Mouse (Mus musculus): ENCODE results near the gene Capza1.

The Capza1 gene

GRCm38 (mm10) chr3:104788561-104789311 is 75.6 kb downstream of the Capza1 start:
- DNase-seq (ENCODE audit: low spot score in 2 of 2), result peak; percentile 28 to 56

DNA sequence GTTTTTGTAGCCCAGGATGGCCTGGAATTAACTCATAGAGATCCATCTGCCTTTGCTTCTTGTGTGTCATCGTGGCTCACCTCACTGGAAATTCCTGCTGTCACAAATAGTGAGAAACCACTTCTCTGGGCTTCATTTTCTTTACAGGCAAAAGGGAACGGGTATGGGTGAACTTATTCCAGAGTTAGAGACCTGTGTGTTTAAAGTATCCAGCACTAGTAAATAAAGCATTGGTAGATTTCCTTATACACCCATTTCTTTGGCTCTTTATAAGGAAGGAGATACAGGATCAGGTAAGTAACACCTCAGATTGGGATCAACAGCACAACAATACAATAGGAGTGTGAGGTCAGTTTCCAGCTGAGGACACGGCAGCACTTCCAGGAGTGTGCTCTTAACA is 76.2 kb downstream of the Capza1 start, which contains the start of gene Rhoc:
Rhoc (plus strand) TSS at position 301 of the 400 bp plus-strand sequence.
- DNase-seq (ENCODE audit: low spot score in 2 of 2), result no peak

DNA sequence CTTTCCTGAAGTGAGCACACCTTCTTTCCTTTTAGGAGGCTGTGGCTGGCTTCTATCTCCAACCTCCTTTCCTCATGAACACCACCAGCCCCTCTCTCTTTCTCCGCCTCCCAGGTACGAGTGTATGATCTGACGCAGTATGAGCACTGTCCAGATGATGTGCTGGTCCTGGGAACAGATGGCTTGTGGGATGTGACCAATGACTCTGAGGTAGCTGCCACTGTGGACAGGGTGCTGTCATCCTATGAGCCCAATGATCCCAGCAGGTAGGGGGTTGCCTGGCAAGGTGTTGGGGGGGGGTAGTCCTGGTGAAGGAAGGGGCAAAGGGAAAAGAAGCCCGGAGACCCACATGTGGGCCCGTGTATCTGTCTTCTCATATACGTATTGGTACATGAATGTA is 79.0 kb downstream of the Capza1 start:
- no peak for DNase-seq (ENCODE audit: low spot score in 2 of 2)

DNA sequence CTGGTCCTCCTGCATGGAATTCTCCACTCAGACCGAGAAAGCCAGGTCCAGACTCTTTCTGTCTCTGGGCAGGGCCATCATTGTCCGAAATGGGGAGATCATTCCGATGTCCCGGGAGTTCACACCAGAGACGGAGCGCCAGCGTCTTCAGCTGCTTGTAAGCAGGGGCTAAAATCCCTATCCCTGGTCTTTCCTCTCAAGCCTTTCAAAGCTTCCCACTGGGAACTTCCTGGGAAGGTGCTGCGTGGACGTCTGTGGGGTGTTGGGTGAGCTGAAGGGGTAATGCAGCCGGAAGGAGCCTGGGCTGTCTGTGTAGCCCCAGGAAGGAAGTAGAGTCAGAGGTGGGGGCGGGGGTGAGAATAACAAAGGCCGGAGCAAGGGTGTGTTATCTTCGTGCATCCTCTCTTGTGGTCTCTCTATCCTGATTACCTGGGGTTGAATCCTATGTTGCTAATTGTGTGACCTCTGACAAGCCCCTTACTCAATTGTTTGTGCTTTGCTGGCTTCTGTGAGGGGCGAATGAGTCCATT is 80.3 kb downstream of the Capza1 start:
- DNase-seq (ENCODE audit: low spot score in 2 of 2), result no peak

DNA sequence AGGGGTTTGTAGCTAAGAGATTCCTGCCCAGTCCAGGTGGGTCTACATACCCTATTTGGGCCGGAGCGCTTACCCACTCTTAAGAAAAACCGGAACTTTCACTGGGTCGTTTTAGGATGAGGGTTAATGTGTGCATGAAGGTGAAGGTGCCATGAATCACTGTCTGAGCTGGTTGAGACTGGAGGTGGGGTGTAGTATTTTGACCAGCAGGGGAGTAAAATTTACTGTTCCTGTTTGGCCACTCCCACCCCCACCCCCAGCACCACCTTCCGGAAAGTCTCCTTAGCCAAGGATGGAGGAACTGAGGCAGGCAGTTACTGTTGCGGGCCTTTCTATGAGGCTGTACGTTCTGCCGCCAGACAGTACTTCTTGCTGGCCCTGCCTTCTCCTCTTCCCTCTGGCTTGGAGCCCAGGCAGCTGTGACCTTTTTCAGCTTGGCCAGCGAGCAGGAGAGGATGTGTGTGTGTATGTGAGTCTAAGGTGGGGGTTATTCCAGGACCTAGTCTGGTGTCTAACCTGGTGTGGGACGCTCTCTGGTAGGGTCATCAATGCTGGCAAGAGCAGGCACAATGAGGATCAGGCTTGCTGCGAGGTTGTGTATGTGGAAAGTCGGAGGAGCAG is 82.1 kb downstream of the Capza1 start:
- DNase-seq (ENCODE audit: low spot score in 2 of 2), result no peak

DNA sequence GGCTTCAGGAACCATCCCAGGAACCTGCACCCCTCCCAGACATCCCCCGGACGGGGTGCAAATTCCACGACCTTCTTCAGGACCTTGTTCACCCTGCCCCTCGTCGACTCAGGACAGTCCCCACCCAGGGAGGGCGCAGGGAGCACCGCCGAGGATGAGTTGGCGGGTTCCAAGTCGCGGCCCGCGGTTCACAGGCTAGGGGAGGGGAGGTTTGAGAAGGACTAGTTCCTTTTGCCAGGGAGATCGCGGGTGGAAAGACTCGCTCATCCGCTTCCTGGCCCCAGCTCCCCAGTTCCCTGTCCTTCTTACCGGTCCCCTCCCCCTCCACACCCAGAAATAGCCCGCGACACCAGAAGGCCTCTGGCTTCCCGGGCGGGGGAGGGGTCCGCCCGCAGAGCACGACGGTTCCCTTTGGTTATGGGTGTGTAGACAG is 82.8 kb downstream of the Capza1 start, which contains the start of gene Fam19a3:
Fam19a3 (minus strand) TSS at position 370 of the 433 bp plus-strand sequence.
- no peak for DNase-seq (ENCODE audit: low spot score in 2 of 2)

- peak; percentile 37 to 65 for DNase-seq (ENCODE audit: low spot score in 2 of 2)
These were observed 83.5 kb downstream of the Capza1 start, which contains the start of gene Ppm1j for GRCm38 (mm10) chr3:104780561-104781420. TSS of gene Ppm1j (plus strand) at chr3:104781056.

DNA sequence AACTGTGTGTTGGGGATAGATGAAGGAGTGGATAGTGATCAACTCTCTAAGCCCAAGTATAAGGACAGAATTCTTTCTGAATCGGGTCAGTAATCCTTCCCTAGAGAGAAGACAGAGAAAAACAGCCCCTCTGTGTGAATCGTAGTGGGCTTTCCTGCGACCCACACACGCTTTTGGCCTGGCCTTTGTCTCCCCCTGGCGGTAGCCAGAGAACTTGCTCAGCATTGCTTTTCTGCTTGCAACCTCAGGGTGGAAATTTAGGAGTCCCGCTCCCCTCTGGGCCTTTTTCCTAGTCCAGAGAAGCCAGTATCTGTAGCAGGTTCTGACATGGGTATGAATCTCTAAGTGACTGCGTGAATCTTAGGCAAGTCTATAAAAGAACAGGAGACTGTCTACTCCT is 84.4 kb downstream of the Capza1 start:
- DNase-seq (ENCODE audit: low spot score in 2 of 2), result peak; percentile 54 to 72

GRCm38 (mm10) chr3:104777342-104777741 is 87.0 kb downstream of the Capza1 start:
- no peak for DNase-seq (ENCODE audit: low spot score in 2 of 2)

- DNase-seq (ENCODE audit: low spot score in 2 of 2), result no peak
These were observed 91.0 kb downstream of the Capza1 start for GRCm38 (mm10) chr3:104773301-104773700.

Data from spleen, postnatal 10 days (tissue).